Mouse (Mus musculus) heart, postnatal 4 days (tissue): ENCODE results near the gene Dcps. TPM values are rescaled to one million over a fixed set of nuclear protein-coding genes. Genes with fewer than 3 reads are reported as not detected.

Source experiments
- DNase-seq: peaks from one replicate; pipeline ENCODE4 v3.0.0; 2021
- total RNA-seq, 2 experiments: library from RNA; stranded (reverse); gene quantifications; 2 replicates each; pipeline ENCODE4 v1.2.3; 2021

Gene Dcps
- total RNA-seq, 2 experiments from 2014 or later = 29.7 to 30.5 TPM

DNA sequence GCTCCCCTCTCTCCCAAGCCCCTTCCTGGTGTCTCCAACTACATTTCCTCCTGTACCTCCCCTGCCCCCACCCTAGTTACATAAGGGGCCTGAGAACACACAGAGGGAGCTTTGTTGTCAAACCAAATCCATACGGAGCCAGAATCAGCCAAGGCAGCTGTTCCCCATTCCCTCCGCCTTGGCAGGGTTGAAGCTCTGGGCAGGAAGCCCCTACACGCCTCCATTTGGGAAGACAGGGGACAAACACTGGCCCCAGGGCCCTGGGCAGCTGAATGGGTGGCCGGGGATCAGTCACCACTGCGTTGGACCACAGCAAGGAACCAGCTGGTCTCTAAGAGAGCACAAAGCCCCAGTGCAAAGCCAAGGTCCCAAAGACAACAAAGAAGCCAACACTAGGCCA is 66.9 kb downstream of the Dcps start:
- DNase-seq = peak; percentile 80

DNA sequence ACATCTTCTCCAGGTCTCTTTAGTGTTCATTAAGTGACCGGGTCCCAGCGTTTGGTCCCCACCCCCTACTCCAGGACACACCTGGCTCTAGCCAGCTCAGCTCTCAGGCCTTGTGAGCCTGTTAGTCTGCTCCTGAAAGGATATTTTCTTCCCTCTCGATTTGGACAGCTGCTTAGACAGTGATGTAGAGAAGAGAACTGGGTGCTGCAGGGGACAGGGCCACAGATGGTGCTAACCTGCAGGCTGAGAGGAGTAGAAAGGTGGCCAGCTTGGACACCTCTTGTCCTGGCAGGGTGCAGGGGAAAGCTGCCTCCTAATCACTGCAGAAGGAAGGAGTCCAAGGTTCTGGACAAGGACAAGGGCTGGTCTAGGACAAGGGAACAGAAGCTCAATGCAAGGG is 67.8 kb downstream of the Dcps start:
- no peak for DNase-seq

DNA sequence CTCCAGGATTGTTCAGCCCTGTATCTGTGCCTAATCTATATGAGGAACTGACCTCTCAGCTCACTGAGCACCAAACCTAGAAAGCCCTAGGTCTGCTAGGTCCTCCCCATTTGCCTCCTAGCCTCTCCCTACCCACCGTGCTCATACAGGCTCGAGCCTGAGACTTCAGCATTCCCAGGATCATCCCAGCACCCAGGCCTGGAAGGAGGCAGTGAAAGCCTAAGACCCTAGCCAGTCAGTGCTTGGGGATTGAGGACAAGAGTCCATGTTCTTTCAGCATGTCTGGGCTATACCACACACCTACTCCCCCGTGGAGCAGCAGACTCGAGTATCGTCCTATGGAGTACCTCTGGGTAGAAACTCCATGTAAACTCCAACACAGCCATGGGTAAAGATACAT is 68.5 kb downstream of the Dcps start:
- DNase-seq = no peak

DNA sequence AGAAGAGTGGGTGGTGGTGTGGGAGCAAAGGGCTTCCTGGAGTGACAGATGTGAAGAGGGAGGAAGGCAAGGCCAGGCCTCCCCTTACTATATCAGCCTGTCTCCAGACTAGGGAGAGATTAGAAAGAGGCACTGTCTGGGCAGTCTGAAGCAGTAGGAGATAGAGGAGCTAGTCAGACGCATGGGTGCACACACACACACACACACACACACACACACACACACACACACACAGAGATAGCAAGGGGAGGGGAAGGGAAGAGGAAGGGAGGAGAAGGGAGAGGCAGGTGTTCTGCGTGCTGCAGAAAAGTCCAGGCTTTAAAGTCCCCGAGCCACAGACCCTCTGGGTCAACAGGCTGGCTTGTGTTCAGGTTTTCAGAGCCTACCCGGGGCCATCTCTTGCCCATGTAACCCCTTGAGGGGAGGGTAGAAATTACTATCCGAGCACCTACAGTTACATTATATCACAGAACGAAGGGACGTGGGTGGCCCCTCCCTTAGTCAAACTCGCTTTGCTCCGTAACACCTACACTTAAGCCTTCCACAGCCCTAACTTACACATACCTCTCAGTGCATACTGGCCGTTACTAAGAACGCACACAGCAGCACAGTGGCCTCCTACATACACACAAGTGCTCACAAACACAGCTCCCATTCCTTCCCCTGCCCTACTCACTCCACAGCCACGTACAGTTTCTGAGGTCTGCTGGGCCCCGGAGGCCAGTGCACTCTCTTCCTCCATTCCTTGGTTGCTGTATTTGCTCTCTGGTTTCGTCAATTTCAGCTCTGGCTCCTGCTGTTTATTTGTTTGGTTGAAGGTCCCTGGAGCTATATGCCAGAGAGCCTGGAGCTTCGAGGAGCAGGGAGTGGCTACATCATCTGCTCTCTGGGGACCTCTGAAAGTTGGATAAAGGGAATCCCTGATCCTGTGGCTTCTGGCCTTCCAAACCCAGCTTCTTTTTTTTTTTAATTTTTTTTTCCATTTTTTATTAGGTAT is 69.7 kb downstream of the Dcps start:
- no peak for DNase-seq

DNA sequence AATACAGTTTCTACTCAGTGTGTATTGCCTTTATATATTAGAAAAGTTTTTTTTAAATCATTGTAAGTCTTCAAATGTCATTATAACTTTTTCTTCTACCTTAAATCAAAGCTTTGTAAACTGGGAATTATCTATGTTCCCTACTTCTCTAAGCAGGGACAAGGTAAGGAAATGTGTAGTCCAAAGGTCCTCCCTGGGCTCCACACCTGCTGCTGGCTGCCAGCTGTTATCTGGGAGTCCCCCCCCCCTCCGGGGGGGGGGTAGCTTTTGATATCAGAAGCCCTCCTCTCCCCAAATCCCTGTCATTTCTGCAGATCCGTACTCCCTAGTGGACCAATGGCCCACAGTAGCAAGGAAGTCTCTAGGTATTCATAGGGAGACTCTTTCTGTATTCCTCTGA is 70.4 kb downstream of the Dcps start:
- no peak for DNase-seq

DNA sequence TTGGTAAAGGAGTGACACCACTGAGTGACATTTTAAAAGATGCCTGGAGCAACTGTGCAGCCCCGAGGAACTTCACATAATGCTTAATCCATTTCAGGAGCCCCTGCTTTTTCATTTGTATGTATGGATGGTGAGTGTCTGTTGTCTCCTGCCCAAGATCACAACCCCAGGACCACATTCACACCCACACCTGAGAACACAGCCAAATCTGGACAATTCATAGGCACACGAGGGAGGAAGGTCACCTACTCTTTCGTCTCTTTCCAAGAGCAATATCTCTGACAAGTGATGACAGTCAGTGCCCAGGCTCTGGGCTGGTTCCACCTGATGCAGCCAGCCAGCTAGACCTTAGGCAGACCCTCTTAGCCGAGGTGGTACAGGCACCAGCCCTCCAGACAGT is 71.2 kb downstream of the Dcps start:
- DNase-seq = no peak

DNA sequence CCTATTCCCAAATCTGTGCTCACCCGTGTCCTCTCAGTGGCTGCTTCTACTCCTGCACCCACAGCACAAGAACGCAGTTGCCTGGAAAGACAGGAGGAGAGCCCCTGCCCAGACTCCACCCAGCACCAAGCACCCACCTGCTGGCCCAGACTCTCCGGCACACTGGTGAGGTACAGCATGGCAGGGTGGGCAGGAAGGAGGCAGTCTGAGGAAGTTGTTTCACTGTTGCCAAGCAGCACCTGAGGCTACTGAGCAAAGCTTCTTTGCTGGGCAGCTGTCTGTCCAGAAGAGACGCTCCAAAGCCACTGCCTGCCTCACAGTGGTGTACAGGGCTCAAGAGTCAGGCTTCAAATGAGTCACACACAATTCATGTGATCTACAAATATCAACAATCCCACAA is 77.1 kb downstream of the Dcps start:
- peak; percentile 3 for DNase-seq

DNA sequence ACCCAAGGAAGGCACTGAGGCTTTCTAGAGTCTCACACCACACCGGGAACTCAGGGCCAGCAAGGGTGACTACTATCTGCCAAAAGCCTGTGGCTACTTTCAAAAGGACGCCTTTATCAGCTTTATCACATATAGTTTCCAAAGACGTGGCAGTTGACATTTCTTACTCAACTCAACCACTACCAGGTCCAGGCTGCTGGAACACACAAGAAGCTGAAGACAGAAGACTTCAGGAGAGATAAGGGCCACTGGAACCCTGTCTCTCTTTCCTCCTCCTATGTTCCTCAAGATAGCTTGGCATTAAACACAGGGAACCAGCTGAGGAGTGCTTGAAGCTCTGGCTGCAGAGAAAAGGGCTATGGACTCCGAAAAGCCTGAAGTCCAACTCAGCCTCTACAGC is 78.0 kb downstream of the Dcps start:
- DNase-seq = peak; percentile 2

DNA sequence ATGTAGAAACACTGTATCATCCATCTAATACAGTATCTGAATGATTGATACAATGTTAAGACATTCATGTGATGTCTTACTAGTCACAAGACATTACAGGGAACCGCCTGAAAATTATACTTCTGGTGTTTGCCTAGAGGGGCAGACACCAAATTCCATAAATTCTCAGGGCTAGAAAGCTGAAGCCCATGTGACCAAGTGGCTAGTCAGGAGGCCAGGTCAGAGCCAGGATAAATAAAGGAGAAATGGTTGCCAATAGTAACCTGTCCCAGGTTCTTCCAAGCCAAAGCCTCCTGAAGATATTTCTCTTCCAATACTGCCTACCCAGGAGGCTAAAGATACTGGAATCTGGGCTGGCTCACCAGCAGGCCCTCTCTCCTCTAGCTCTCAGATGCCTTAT is 80.1 kb downstream of the Dcps start:
- DNase-seq = peak; percentile 2

DNA sequence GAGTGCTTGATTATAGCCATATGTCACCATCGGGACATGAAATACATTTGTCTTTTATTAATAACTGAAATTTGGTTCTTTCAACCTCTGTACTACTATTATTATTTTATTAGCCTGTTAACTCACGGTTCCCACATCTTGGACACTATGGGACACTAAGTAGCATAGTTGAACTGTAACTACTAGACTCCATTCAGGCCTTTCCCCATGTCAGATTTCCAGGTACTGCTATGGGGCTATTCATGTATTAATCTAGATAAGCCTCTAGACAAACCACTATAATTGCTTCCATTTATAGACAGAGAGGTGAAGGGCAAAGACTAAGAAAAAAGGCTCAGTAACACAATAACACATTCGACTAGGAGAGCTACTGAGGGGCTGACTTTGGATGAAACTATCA is 82.5 kb downstream of the Dcps start:
- no peak for DNase-seq

DNA sequence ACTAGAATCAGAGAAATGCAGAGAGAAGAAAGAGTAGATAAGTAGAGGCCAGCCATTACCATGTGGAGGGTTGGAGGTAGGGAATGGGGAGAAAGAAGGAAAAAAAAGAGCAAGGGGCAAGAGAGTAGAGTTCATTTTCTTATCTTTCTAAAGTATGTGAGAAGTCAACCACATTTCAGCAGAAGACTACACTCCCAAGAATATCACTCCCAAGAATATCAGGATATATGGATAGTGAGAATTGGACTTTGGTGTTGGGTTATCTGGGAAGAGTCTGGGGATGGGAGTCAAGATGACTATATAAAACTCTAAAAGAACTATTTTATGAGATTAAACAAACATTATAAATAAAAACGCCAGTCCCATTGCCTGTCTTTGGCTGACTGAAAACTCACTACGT is 83.0 kb downstream of the Dcps start:
- no peak for DNase-seq

Other genes starting within 250 kb of the Dcps start
- 10 to 100 TPM; 34.4 to 38.0 TPM for gene St3gal4, start 56.8 kb downstream of the Dcps start, total RNA-seq
- 10 to 100 TPM; 93.2 to 95.3 TPM for gene Srpr, start 24.1 kb upstream of the Dcps start, total RNA-seq
- 1 to 10 TPM; 7.7 TPM for gene Tirap, start 24.2 kb upstream of the Dcps start, total RNA-seq
- gene Foxred1, start 35.0 kb upstream of the Dcps start, total RNA-seq = 10 to 100 TPM; 84.7 to 85.2 TPM
- gene Fam118b, start 91.7 kb upstream of the Dcps start, total RNA-seq = 10 to 100 TPM; 16.6 to 18.0 TPM
- gene Rpusd4, start 91.8 kb upstream of the Dcps start, total RNA-seq = 1 to 10 TPM; 9.6 to 9.9 TPM
- gene Cdon, start 245.1 kb upstream of the Dcps start, total RNA-seq = 10 to 100 TPM; 30.0 to 33.3 TPM